Mouse (Mus musculus) CD4-positive helper T cell, adult 2 months (primary cell): Measurements from ENCODE around the gene Ddx11.
"Not testable (repeated sequence)": the region's sequence is repeated elsewhere in the genome, so short reads cannot be mapped to it uniquely, and the experiment has no call there.

ENCODE experiments used
- DNase-seq: peaks from one replicate; pipeline ENCODE4 v3.0.0-alpha.2; 2012; ENCODE audit warnings: low read depth, missing footprints, low spot score

The Ddx11 gene

DNA sequence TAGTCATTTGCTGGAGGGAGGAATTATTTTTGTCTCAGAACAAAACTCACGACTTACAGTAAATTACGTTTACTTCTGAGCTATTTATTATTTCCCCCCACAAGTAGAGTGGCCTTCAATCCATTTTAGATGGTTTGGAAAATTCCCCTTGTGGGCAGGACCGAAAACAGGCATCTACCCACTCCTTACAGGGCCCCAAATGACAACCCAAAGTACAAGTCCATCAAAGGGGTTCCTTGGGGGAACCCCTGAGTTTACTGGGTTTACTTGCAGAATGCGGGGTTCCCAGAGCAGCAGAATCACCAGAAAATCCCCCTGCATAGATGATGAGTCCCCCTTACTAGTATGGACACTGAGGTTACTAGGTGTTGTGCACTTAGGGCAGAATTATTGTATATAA lies 11.2 kb upstream of the Ddx11 start:
- DNase-seq = peak; percentile 67

DNA sequence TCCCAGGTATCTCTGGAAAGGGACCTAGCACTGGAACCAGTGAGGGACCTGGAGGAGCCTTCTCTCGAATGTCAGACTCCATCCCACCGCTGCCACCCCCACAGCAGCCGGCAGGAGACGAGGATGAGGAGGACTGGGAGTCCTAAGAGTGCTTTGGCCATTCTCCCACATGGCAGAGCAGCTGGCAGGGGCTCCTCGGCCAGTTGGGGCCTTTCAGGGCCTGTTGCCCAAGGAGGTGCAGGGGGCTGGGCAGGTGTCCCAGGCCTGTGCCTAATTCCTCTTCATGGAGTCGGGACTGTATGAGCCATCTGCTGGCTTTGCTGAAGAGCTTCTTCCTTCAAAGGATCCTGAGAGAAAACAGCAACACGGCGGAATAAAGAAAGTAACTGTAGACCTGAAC lies 4.3 kb upstream of the Ddx11 start:
- no peak for DNase-seq

DNA sequence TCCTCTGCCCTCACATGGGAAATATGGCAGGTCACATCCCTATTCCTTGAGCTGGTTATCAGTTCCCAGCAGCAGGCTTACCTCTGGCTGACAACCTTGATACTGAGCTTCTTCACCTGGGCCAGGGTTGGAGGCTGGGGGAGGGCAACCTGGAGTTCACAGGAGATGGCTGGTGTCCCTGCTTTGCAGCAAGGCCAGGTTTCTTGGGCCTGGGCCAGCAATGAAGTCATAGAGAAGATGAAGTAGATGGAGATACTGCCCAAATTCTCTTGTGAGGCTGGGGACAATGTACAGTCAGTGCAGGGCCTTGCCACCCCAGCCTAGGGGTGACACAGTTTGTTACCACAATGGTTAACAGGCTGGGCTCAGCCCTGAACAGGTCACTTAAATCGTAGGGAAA lies 2.6 kb upstream of the Ddx11 start:
- DNase-seq = no peak

DNA sequence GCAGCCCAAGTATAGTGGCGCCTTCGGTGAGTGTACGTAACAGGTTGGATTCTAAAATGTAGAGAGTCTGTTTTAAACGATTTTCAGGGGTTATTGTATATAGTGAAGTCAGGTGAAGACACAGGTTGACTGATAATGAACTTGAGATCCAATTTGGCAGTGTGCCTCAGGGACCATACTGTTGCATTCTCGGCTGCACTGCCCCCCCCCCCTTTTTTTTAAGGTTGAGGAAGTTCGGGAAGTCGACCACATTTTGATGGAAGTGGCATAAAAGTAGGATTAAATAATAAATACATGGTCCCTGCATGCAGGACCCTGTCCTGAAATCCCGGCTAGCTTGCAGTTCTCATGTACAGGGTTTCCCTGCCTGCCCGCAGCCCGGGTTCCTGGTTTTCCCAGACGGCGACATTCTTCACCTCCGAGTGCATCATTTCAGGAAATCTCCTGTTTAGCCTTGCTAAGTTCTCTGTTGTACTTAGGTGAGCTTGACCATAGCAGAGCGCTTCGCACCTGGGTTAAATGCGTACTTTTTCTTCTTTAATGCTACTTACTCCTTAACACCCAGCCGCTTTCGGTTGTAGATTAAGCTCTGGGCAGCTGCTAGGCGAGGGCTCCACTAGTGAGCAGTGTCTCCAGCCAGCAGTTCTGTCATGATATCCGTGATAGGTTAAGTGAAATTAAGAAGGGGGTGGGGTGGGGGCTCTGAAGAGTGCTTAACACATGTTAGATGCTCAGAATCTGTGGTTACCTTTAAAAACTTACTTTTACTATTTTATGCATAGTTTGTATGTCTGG lies 693 bp downstream of the Ddx11 start:
- DNase-seq = peak; percentile 10

DNA sequence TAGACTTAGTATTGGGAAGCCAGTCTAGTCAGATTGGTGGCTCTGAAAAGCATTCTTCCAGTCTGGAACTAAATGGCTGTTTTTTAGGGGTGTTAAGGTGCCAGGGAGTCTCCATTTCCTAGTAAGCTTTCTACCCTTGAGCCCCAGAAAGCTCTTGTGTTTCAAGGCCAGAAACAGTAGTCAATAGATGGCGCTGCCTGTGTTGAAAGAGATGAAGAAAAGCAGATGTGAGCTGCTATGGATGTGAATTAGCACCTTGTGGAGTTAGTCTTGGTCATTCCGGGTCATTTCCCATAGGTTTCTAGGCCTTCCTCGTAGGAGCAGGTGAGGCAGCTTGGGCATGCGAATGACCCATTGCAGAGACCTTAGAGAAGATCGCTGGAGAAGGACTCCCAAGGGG lies 1.9 kb downstream of the Ddx11 start:
- peak; percentile 22 for DNase-seq

DNA sequence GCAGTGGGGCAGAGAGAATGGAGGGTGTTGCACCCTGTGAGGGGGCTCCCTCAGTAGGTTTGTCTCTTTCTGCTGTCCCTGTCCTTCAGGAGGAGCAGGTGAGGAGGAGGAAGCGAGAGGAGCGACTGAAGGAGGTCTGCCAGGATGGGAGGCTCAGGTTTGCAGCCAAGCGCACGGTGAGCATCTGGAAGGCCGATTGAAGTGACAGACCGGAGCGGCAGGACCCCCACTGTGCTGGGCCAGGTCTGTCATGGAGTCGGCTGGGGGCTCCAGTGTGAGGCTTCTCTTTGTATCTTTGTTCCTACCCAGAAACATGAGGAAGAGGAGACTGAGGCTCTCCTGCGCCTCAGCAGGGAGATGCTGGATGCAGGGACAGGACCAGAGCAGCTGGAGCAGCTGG lies 7.1 kb downstream of the Ddx11 start:
- DNase-seq = no peak

DNA sequence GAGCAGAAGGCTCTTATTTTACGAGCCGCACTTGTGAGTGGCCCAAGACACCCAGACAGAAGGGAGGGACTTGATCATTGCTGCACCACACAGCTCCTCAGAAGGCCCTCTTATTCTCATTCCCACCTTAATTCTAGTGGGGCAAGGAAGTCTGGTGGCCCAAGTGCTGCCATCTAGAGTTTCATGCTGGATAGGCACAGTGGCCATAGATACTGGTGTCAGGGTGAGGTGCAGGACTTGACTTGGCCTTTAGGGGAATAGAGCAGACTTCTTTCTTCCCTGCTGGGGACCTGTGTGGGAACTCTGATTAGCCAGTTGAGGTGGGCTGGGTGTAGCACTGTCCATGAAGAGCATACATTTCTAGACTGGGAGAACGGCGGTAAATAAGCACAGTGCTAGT lies 7.9 kb downstream of the Ddx11 start:
- peak; percentile 47 for DNase-seq

DNA sequence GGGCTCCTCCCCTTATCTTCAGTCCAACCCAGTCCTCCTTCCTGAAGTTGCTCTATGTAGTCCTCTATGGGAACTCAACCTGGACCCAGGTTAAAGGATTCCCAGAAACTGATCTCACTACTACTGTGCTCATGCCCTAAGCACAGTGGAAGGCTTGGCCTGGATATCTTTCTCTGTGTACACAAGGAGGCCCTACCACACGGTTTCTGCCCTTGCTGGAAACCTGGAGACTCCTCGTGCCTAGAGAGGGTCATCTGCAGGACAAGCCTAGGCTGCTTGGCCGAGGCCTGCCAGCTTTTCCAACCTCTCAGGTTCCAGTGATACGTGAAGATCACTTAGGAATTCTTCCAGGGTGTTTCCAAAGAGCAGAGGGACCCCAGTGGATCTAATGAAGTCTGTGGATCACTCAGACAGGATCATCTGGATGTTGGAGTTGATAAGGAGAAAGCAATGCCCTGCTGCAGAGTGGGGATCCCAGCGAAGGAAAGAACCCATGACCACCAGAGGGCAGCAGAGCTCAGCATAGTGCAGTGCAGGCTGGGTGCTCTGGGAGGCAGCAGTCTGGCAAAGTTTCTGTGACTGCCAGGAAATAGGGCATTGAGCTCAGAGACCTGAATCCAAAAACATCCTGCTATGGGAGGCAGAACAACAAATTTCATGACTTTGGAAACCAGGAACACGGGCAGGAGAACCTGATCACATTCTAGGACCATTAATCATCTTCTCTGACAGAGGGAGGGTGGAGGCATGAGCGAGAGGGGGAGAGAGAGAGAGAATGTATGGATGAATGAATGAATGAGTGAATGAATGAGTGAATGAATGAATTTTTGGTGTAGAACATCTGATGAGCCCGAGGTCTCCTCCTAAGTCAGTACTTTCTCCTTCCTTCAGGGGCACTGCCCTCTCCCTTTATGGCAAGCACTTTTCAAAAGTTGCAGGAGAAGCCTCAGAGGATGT lies 29.7 kb downstream of the Ddx11 start:
- DNase-seq = not testable (repeated sequence)

DNA sequence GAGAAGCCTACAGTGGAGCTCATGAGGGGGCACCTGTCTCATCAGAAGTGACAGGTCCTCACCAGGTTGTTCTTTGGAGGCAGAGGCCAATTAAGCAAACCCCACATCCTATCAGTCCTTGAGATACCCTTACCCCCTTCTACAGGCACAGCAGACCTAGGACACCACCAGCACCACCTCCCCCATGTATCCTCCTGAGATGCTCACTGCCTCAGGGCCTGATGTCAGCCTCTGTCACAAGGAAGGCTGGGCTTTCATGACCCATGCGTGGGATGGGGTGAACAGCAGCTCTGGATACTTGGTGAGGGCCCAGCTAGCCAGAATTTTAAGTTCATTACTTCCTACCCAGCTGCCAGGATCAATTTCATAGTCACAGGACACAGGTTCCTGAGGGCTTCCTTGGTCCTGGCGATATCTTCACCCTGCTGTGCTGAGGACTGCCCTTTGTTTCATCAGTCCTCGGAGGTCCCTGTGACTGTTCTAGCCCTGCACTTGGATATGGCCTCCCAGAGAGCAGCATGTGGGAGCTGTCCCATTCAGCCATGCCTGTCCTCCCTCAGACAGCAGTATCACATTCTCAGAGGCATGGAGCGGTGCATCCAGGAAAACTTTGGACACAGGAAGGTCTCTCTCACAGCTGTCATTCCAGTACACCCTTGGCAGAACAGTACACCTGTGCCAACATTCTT lies 30.6 kb downstream of the Ddx11 start:
- DNase-seq = not testable (repeated sequence)

DNA sequence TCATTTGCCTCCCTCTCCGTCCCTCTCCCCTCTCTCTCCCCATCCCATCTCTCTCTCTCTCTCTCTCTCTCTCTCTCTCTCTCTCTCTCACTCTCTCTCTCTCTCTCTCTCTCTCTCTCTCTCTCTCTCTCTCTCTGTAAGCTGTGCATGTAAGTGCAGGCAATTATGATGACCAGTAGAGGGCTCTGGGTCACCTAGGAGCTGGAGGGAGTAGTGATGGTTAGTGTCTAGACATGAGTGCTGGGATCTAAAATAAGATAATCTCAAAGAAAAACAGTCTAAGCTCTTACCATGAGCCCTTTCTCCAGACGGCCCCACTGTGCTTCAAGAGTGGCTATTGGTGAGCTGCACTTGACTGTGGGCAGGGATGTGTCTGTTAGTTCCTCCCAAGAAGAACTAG lies 31.6 kb downstream of the Ddx11 start:
- DNase-seq = no peak

DNA sequence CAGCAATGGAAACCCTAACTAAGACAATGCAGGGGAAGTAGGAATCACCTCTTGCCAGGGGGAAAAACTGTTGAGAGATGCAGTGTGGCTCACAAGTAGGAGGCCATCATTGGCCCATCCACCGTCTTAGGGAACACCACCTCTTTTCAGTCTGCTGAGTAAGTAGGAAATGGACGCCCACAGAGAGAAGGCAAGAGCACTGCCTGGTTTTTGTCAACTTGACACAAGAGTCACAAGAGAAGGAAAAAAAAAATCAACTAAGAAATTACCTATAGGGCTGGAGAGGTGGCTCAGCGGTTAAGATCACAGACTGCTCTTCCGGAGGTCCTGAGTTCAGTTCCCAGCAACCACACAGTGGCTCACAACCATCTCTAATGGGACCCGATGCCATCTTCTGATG lies 35.0 kb downstream of the Ddx11 start:
- DNase-seq = no peak

DNA sequence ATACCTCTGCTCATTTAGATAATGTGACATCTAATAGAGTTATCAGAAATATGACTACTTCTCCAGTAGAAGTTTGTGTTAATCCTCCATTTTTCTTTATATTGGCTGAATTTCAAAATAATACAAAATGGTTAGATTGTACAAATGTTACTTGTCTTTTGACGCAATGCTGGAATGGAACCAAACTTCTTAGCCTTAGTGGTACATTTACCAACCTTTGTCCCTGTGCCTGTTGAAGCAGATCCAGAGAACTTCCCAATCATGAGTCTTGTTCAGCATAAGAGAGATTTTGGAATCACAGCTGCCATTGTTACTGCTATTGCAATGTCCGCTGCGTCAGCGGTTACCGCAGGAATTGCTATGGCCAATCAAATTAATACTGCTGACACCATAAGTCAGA lies 43.8 kb downstream of the Ddx11 start:
- DNase-seq = not testable (repeated sequence)

DNA sequence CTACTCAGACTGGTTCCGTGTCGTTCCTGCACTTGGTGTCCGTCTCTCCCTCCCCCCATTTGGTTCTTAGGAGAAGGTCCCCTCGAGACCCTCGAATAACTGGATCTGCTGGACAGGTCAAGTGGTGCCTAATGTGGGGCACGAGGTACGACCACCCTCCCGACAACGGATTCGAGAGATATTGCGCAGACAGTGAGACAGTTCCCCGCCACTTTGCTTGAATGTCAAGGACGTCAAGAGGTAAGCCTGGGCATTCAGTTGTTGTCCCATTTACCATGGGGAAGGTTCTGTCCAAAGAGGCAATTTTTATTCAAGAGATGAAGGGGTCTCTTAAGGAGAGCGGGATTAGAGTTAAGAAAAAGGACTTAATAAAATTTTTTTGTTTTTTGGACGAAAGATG lies 47.7 kb downstream of the Ddx11 start:
- not testable (repeated sequence) for DNase-seq

DNA sequence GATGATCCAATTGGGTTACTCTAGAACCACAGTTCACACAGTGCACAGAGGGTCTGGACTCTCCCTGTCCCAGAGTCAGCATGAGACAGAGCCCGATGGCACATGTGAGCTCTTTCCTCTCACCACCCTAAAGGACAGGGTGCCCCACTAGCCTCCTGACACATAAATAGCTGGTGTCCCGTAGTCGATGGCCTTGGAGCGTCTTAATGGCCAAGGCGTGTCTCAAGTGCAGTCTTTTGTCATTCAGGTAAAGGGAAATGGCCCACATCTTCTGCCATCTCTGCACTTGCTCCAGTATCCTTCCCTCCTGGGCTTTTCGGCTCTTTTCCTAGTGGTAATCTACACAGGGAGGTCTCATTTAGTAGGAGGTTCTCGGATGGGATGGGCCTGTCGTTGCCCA lies 67.3 kb downstream of the Ddx11 start:
- DNase-seq = no peak

DNA sequence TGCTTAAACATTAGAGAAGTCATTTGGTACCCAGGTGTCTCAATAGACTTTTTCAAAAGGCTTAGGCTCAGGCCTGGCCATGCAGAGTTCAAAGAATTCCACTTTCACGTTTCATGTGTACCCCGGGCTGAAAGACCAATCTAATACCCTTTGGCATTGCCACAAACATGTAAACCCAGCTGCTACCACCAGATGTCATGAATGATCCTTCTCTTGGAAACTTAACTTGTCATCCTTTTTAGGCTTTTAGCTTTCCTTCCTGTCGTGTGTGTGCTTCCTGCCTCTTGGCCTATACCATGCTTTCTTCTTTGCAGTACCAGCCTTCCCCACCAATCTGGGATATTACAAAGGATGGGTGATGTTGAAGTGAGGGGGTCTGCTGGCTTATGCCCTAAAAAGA lies 73.7 kb downstream of the Ddx11 start:
- DNase-seq = no peak
